Mouse (Mus musculus): Measurements from ENCODE around the gene Gm5622. TPM values are rescaled to one million over a fixed set of nuclear protein-coding genes. Genes with fewer than 3 reads are reported as not detected.

Gene Gm5622
- polyA plus RNA-seq, 1 experiment from 2014 or later: not detected

Other genes starting within 250 kb of the Gm5622 start
- gene Gm7247, start 191.0 kb upstream of the Gm5622 start, polyA plus RNA-seq (2014; fragmentation: Nextera tagmentation; extraction: Ambion mirVana): not detected in 2 replicates
- not detected in 2 replicates for gene Vmn2r88, start 142.0 kb upstream of the Gm5622 start, polyA plus RNA-seq (2014; fragmentation: Nextera tagmentation; extraction: Ambion mirVana)
- gene Vmn2r89, start 100.9 kb upstream of the Gm5622 start, polyA plus RNA-seq (2014; fragmentation: Nextera tagmentation; extraction: Ambion mirVana): not detected in 2 replicates
- not detected in 2 replicates for gene Gm17175, start 21.3 kb downstream of the Gm5622 start, polyA plus RNA-seq (2014; fragmentation: Nextera tagmentation; extraction: Ambion mirVana)
- gene Gm17174, start 39.3 kb downstream of the Gm5622 start, polyA plus RNA-seq (2014; fragmentation: Nextera tagmentation; extraction: Ambion mirVana): not detected in 2 replicates
- not detected in 2 replicates for gene Gm17078, start 58.5 kb downstream of the Gm5622 start, polyA plus RNA-seq (2014; fragmentation: Nextera tagmentation; extraction: Ambion mirVana)
- not detected in 2 replicates for gene Gm4181, start 82.9 kb downstream of the Gm5622 start, polyA plus RNA-seq (2014; fragmentation: Nextera tagmentation; extraction: Ambion mirVana)
- not detected in 2 replicates for gene Gm17079, start 142.7 kb downstream of the Gm5622 start, polyA plus RNA-seq (2014; fragmentation: Nextera tagmentation; extraction: Ambion mirVana)
- not detected in 2 replicates for gene Gm5800, start 164.4 kb downstream of the Gm5622 start, polyA plus RNA-seq (2014; fragmentation: Nextera tagmentation; extraction: Ambion mirVana)
- gene Ang4, start 220.8 kb downstream of the Gm5622 start, polyA plus RNA-seq (2014; fragmentation: Nextera tagmentation; extraction: Ambion mirVana): 1.8 and 1.9 TPM in 2 replicates
- gene AY358078, start 247.3 kb downstream of the Gm5622 start, polyA plus RNA-seq (2014; fragmentation: Nextera tagmentation; extraction: Ambion mirVana): not detected in 2 replicates